Mouse (Mus musculus) layer of hippocampus, adult 11-12 months (tissue): ENCODE results near the gene Ccnl2.
A peak's percentile ranks its signal among the peaks of the same experiment; 100 is the strongest.

Experiments used
- DNase-seq: peaks from one replicate; pipeline ENCODE4 v3.0.0; 2022; ENCODE audit warnings: low spot score

Ccnl2 gene

DNA sequence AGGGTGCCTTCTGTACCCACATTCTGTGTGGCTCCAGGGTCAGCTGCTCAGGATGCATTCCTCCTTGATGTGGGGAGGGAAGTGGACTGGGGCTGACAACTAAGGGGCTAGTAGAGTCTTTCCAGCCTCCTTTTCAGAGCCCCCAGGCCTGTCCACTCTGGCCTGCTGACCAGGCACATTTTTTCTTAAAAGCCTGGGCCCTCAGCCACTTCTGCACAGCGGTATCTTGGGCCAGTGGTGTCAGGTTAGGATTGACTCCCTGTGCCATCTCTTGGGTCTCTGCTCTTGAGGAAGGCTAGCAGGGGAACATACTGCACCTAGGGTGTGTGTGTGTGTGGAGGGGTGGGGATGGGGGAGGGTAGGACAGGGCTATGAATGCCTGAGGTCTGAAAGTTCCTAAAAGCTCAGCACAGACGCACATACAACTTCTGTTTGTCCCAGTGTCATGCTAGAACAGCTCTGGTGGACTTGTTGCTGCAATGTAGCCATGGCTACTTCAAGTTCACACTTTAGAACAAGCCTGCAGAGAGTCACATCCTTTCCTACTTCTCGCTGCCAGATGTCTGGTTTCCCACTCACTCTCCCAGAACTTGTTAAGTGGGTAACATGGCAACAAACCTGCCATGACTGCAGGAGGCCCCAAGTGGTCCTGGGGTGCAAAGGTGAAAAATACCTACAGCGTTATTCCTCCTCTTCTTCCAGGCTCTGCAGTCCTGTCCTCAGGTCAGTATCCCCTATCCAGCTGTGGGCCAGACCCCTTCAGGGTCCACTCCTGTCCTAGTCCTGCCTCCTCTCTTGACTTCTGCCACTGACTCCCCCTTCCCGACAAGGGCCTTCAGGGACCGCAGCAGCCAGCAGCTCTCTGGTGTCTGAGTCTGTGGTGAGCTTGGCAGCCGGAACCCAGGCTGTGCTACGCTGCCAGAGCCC is 28.1 kb downstream of the Ccnl2 start:
- DNase-seq: no peak

DNA sequence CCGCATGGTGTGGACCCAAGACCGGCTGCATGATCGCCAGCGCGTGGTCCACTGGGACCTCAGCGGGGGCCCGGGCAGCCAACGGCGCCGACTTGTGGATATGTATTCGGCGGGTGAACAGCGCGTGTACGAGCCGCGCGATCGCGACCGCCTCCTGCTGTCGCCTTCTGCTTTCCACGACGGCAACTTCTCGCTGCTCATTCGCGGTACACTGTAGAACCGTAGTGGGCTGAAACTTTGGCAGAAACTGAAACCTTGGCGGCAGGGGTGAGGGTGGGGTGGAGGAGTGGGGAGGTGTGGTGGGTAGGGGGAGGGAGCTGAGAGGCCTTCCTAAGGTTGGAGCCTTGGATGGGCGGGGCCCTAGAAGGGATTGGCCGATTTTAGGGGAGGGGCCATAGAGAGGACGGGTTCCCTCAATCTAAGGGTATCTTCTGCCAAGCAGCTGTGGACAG is 28.7 kb downstream of the Ccnl2 start:
- peak; percentile 45 for DNase-seq

DNA sequence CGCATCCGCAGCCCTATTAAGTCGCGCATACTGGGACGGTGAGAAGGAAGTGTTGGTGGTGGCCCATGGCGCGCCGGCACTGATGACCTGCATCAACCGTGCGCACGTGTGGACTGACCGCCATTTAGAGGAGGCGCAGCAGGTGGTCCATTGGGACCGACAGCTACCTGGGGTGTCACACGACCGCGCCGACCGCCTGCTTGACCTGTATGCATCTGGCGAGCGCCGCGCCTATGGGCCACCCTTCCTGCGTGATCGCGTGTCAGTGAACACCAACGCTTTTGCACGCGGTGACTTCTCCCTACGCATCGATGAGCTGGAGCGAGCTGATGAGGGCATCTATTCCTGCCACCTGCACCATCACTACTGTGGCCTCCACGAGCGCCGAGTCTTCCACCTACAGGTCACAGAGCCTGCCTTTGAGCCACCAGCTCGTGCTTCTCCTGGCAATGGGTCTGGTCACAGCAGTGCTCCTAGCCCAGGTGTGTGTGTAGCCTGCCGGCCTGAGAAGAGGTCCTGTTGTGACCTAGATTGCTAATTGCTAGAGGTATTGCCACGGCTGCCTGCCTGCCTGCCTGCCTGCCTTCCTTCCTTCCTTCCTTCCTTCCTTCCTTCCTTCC is 29.5 kb downstream of the Ccnl2 start:
- no peak for DNase-seq

DNA sequence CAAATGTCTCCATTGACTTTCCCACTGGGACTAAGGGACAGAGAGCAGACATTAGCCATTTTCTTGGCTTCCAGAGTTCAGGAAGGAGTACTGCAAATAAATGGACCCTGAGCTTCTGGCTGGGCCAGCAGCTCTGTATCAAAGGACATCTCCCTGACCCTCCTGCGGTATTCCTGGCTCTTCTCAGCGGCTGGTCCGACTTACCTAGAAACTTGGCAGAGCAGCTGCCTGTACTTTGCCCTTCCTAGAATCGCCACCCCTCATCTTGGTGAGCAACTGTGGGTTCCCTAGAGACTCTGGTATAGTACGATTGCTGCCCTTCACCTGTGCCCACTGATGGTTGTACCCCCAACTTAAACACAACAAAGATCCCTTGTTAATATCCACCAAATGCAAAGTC is 30.9 kb downstream of the Ccnl2 start:
- DNase-seq: no peak

DNA sequence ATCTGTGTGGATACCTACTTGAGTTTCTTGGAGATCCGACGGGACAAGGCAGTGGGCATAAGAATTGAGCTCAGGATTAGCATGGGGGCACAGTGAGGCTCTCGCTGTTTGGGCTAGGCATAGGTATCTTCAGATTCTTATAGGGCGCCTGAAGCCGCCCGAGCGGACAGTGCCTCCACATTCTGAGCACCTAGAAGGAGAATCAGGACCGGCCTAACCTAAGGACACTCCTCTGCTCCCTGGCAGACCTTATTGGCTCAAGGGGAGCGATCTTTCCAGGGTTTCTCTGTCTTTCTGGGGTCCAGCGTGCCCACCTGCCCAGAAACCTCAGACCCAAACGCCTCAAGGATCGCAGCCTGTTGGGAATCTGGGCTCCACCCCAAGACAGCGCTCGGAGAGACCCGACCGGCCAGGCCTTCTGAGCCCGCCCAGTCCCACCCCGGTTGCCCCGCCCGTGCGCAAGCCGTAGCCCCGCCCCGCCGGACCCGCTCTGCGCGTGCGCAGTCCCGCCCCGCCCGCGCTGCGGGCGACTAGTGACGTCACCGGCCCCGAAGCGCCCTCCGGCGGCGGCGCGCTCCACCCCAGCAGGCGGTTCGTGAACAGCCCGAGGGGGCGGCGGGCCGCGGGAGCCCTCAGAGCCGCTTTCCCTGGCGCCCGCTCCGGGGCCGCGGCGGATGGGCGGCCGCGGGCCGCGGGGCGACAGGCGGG is 34.7 kb downstream of the Ccnl2 start, which contains the start of gene Dvl1:
Gene Dvl1, plus strand, starts transcription at position 532 of the 708 bp plus-strand sequence.
- DNase-seq: peak; percentile 91

DNA sequence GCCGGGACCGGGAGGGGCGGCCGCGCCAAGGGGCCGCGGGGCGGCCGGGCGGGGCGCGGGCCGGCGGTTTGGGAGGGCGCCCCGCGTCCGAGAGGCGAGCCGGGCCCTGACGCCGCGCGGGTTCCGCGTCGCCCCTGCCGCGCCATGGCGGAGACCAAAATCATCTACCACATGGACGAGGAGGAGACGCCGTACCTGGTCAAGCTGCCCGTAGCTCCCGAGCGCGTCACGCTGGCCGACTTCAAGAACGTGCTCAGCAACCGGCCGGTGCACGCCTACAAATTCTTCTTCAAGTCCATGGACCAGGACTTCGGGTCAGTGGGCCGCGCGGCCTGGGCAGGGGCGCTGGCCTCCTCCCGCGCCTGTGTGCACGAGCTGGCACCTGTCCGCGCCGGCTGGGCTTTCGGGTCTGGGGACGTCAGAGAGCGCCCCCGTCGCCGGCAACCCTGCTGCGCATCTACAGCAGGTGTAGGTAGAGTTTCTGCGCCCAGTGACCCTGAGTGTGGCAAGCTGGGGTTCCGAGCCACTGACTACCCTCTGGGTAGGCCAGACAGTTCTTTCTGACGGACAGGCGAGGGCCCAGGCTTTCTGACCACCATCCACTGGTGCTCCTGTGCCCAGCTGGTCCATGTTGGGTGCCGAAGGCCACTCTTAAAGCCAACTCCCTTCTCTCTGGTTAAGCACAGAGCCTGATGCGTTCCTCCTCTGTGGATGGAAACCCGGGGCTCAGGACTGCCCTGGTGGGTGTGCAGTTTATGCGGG is 35.5 kb downstream of the Ccnl2 start:
- DNase-seq: peak; percentile 57

DNA sequence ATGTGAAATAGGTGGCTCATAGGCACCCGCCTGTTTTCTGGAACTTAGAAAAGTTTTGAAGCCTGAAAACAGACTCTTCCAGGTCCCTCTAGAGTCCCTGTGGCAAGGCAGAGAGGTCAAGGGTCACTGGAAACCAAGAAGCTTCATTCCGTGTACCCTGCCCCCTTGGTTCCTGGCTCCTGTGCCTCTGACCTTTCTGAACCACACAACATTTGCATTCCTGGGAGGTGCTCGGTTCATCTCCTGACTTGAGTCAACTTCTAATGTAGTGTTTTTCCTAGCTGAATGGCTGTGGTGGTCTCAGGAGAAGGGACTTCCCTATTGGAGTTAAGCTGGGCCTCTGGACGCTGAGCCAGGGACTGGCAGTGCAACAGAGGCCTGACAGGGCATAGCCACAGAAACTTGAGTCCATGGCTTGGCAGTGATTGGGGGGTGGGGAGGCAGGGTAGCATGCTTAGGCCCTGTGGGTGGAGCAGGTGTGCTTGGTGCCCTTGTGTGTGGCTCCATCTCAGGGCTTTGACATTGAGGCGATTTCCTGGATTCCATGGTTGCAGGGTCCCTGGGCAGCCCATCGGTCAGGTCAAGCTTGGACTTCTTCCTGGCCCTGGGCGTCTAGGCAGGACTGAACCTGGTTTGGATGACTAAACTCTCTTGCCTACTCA is 36.3 kb downstream of the Ccnl2 start:
- no peak for DNase-seq

DNA sequence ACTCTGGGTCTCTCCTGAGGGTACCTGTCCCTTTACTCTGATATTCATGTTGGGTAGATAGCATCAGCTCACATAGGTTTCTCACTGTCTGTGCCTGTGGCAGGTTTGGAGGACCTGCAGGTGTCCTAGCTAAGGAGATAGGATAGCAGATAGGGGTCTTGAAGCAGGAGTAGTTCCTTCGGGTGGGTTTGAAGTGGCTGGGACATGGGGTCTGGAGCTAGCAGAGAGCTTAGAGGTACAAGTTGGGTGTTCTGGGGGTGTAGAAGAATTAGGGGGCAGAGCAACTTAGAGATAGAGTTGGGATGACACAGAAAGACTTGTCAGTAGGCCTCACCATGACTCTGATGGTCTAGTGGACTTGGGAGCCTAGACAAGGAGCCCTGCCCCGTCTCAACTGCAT is 37.1 kb downstream of the Ccnl2 start:
- no peak for DNase-seq

DNA sequence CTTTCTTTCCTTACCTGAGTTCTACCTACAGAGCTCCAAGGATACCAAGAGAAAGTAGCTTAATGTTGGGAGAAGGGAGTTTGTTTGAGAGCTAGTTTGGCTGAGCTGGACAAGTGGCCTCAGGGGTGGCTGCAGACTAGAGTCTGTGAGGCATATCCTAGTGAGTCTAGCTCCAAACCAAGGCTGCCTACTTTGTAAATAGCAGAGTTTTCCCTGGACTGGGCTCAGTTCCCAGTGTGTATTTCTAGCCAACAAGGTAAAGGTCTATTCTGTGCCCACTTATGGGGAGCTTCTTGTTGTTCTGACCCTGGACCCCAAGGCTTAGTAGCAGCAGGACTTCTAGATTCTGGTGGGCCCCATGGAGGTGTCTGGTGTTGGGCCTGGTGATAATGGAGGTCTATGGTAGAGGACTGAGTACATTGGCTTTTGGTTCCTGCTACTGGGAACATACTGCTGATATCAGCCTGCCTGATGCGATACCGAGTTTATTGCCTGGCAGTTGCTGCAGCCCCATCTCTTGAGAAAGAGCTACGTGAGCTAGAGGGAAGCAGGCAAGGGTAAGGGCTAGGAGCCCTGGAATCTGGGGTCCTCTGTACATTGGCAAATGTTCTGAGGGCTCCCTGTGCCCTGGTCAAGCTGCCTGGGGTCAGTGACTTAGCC is 37.6 kb downstream of the Ccnl2 start:
- no peak for DNase-seq

DNA sequence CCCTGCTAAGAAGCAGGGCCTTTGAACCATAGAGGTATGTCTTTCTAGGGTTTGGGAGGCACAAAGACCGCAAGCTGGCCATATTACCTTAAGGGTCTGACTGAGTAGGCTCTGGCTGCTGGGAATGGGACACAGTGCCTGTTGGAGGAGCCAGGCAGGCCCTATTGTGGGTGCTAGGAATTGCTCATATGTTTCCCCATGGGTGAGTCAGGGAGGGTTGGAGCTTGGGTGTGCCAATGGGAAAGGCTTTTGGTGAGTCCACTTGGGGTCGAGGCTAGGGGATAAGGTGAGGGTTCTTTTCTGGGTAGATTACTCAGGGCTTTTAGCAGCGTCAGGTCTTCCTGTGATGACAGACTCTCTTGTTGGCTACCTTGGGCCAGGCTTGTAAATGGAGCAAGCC is 39.1 kb downstream of the Ccnl2 start:
- DNase-seq: no peak

DNA sequence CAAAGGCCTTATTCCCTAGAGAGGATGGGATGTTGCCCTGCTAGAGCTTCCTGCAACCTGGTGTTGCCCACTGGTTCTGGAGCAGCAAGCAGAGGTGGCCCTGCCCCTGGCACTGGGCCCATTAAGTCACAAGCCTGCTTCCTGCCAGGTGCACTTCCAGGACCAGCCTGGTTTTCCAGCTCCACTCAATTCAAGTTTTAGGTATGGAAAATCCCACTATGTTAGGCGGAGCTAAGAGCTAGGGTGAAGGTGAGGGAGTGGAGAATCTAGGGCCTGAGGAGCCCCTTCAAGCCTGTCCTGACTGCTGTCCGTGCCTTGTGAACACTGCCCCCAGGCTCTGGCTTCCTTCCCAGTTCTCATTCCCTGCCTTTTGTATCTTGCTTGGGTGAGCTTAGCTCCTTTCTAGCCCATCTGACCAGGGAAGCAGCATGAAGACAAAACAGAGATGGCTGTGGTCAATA is 39.7 kb downstream of the Ccnl2 start:
- no peak for DNase-seq

DNA sequence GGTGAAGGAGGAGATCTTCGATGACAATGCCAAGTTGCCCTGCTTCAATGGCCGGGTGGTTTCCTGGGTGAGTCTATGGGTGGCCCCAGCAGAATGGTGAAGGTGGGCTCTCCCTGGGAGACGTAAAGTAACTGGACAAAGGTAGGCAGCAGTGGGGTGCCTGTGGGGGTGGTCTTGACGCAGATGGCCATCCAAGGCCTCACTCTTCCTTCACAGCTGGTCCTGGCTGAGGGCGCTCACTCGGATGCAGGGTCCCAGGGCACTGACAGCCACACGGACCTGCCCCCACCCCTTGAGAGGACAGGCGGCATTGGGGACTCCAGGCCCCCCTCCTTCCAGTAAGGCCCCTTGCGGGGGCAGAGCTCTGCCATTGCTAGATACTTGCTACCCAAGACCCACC is 41.1 kb downstream of the Ccnl2 start:
- DNase-seq: no peak

DNA sequence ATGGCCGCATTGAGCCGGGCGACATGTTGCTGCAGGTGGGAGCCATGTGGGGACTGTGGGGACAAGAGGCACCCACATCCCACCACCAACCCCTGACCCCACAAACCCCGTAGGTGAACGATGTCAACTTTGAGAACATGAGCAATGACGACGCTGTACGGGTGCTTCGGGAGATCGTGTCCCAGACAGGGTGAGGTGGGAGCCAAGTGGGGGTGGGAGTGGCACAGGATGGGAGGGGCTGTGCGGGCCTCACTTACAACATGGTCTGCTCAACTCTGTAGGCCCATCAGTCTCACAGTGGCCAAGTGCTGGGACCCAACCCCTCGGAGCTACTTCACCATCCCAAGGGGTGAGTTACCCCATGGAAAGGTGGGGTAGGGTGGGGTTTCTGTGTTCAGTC is 42.7 kb downstream of the Ccnl2 start:
- no peak for DNase-seq

DNA sequence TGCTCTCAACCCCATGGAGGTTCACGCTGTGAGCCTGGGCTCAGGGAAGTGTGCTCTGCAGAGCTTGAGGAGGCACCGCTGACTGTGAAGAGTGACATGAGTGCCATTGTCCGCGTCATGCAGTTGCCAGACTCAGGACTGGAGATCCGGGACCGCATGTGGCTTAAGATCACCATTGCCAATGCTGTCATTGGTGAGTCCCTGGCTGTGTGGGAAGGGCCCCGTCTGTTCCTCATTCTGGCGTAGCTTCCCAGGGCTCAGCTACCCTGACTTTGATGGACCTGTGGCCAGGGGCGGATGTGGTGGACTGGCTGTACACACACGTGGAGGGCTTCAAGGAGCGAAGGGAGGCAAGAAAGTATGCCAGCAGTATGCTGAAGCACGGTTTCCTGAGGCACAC is 43.8 kb downstream of the Ccnl2 start:
- DNase-seq: no peak

DNA sequence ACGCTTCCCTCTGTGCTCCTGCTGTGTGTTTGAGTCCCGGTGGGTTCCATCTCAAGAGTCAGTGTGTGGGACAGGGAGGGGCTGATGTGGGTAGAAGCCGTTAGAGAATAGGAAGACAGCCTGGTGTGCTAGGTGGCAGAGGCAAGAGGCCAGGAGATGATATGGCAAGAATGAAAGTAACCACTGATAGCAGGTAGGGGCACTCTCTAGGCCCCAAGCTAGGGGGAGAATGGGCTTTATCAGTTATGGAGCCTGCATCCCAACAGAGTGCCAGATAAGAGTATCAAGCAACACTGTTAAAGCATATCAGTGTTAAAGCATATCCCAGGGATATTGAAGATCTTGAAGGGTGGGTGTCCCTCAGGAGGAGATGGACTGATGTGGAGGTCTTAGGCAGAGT is 44.6 kb downstream of the Ccnl2 start:
- DNase-seq: no peak

DNA sequence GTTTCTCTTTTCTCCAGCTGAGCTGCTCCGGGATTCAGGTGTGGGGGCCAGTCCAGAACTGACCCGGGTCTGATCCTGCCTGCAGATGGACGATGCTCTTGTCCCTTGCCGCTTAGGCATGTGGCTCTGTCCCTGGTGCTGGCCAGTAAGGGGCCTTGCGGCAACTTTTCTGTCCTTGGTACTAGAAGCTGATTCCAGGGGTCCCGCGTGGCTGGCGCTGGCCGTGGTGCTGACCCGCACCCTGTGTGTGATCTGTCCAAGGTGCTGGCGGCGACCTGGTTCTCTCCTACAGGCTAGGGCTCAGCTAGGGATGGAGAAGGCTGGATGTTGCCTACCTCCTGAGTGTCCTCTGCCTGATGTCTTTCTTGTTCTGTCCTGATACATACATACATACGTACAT is 47.0 kb downstream of the Ccnl2 start:
- DNase-seq: no peak

DNA sequence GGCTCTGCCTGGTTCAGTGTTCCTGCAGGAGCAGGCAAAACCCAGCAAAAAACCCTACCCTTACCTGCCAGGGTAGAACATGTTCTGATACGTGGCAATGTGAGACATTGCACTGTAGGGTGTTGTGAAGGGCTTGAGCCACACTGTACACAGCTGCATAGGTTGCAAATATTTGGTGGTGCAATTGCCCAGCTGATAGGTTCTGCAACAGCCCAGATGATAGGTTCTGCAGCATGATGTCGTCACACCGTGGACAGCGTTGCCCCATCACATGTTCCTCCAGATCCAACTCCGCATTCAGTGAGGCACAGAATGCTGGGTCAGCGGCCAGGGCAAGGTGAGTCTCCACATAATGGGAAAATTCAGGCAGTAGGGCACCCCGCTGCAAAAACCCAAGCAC is 49.5 kb downstream of the Ccnl2 start:
- no peak for DNase-seq

DNA sequence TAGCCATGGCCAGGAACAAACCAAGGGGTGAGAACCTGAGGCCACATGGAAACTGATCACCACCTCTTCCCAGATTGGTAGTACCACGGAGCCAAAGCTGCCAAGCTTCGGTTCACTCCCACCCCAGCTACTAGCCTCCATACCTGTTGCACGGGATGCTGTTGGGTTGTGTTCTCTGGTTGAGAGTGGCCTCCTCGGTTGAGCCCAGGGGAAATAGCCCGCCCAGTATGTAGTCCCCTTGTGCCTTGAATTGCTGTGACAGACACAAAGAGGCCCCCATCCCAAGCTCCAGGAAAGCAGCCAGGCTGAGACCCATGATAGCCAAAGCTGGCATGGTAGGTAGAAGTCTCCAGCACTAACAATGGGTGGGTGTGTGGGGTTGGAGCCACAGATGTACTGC is 50.7 kb downstream of the Ccnl2 start, which contains the start of gene Tas1r3:
Gene Tas1r3, minus strand, starts transcription at position 362 of the 400 bp plus-strand sequence.
- no peak for DNase-seq

DNA sequence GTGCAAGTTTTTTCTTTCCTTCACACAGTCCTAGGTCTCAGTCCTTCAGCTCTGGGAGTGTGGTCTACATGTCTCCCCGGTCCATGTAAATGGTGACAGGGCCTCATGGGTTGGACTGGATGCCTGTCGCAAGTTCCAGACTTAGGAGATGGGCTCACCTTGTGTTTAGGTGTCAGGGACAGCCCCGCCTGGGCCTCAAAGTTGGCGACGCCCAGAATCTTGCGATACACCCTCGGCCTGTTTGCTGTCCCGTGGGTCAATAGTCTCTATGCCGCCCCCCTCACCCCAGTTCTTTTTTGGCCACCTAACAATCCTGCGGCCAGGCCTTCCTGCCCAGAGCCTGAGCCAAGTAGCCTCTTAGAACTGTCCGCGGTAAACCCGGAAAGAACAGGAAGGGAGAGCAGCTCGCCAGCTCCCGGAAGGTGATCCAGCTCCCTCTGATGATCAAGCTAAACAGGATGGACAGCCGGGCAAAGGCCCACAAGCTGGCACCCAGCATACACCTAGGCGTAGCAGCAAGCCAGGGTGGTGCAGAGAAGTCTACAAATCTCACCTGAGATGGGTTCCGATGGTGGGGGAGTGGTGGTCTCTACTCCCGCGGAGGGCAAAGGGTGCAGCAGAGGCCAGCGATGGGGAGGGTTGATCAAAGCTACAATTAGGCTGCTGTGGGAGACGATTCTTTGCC is 56.5 kb downstream of the Ccnl2 start:
- DNase-seq: no peak
